Comparison of ENCODE assay signal across 21 mouse cellular contexts in the genomic region with DNA sequence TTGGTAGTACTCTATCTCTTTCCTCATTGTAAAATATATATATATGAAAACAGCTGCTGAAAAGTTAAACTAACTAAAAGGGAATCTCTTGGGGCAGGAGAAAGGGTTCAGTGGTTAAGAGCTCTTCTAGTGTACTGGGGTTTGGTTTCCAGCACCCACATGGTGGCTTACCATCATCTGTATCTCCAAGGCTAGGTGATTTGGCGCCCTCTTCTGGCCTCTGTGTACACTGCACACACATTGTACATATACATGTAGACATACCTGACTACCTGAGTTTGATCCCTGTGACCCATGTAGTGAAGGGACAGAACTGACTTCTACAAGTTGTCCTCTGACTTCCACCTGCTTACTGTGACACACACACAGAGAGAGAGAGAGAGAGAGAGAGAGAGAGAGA. TPM values are rescaled to one million over a fixed set of nuclear protein-coding genes. Genes with fewer than 3 reads are reported as not detected.
DNase-seq lines count a peak whose midpoint lies in the region; ATAC-seq and TF ChIP-seq lines count a peak whose summit lies in the region.
"Had no signal": no experiment of that assay in that cellular context is flagged by ENCODE, and none has a peak within 500 bp of the region (broad histone marks: within the 10 kb centered on the region; RNA-seq: fewer than 3 reads in every experiment).

No protein-coding gene starts in this region.

- H3K4me3 ChIP-seq in liver, embryonic 14.5 days (ENCODE audit: insufficient read depth in 1 of 2, low read depth in 2 of 2, low read length in 2 of 2), result no peak overlapping the region
- H3K4me3 ChIP-seq in liver, embryonic 12.5 days, result no peak overlapping the region
- no peak overlapping the region for H3K4me3 ChIP-seq in hindbrain, embryonic 12.5 days
- H3K4me3 ChIP-seq: embryonic facial prominence, embryonic 15.5 days; forebrain, embryonic 15.5 days; heart, embryonic 10.5 days; limb, embryonic 13.5 days; midbrain, embryonic 10.5 days had no signal

- WGBS in liver, embryonic 14.5 days (ENCODE audit: insufficient replicate concordance), result 16% methylated on average over 1 of the region's 1 CpGs
- 24% methylated on average over 1 of the region's 1 CpGs for WGBS in liver, embryonic 12.5 days (ENCODE audit: insufficient replicate concordance)
- WGBS in hindbrain, embryonic 12.5 days, result 20% methylated on average over 1 of the region's 1 CpGs

- no peaks in the 10 kb centered on the region; the same call in 1 of the 2 replicates for H3K9me3 ChIP-seq in liver, embryonic 14.5 days (ENCODE audit: control insufficient read depth, low read length)
- no peaks in the 10 kb centered on the region for H3K9me3 ChIP-seq in liver, embryonic 12.5 days (replicated peaks)
- no peaks in the 10 kb centered on the region for H3K9me3 ChIP-seq in hindbrain, embryonic 12.5 days (replicated peaks)
- H3K9me3 ChIP-seq: embryonic facial prominence, embryonic 15.5 days; forebrain, embryonic 15.5 days; heart, embryonic 10.5 days; limb, embryonic 13.5 days had no signal

- no peak for ATAC-seq in CD4-positive, CD25-positive, alpha-beta regulatory T cell, adult 4 months
- ATAC-seq in liver, embryonic 14.5 days (ENCODE audit: insufficient read depth), result no peak
- no peak for ATAC-seq in liver, embryonic 12.5 days
- ATAC-seq in hindbrain, embryonic 12.5 days (ENCODE audit: low FRiP score), result no peak
- ATAC-seq: forebrain, embryonic 15.5 days; hindbrain, postnatal 0 days had no signal

- no peak for TF ChIP-seq EP300 in liver, embryonic 14.5 days (IDR thresholded peaks at IDR 0.05; ENCODE audit: low read depth)

- peaks cover 0 to 7% of the 10 kb centered on the region in 2 experiments; a peak in 2 of 4 replicates for H3K4me1 ChIP-seq in liver, embryonic 14.5 days (replicated peaks; ENCODE audit: control insufficient read depth in 2 of 2, insufficient read depth in 2 of 2, low read length in 1 of 2)
- H3K4me1 ChIP-seq in liver, embryonic 12.5 days, result peaks cover 10% of the 10 kb centered on the region
- peaks cover 3% of the 10 kb centered on the region; the same call in 1 of the 2 replicates for H3K4me1 ChIP-seq in hindbrain, embryonic 12.5 days

- no peak overlapping the region for H3K9ac ChIP-seq in liver, embryonic 14.5 days (replicated peaks)
- no peak overlapping the region for H3K9ac ChIP-seq in liver, embryonic 12.5 days
- no peak overlapping the region for H3K9ac ChIP-seq in hindbrain, embryonic 12.5 days
- H3K9ac ChIP-seq: embryonic facial prominence, embryonic 15.5 days; forebrain, embryonic 15.5 days; limb, embryonic 13.5 days had no signal

- no peaks in the 10 kb centered on the region for H3K36me3 ChIP-seq in liver, embryonic 14.5 days (replicated peaks; ENCODE audit: control insufficient read depth, insufficient read depth, low read depth)
- H3K36me3 ChIP-seq in liver, embryonic 12.5 days, result no peaks in the 10 kb centered on the region
- no peaks in the 10 kb centered on the region for H3K36me3 ChIP-seq in hindbrain, embryonic 12.5 days
- H3K36me3 ChIP-seq: embryonic facial prominence, embryonic 15.5 days; forebrain, embryonic 15.5 days; heart, embryonic 10.5 days; limb, embryonic 13.5 days; midbrain, embryonic 10.5 days had no signal

- peak; percentile 13 for DNase-seq in CD4-positive, CD25-positive, alpha-beta regulatory T cell, adult 2 months (ENCODE audit: low read depth, low spot score)
- DNase-seq in liver, embryonic 14.5 days (ENCODE audit: low read depth in 3 of 3, low spot score in 3 of 3), result no peak
- DNase-seq in 416B (ENCODE audit: low read depth) (peak; percentile 14), ZHBTc4 (ENCODE audit: low read depth, low spot score) (peak; percentile 54)
- DNase-seq in cerebellum, adult 8-10 months, result no peak
- DNase-seq: adrenal gland, postnatal 25 days; cerebellum, adult 9-11 months; kidney, adult 2 months; kidney, postnatal 25 days; lung, postnatal 4 days; thymus, postnatal 25 days had no signal

- TF ChIP-seq CTCF in liver, embryonic 14.5 days (IDR thresholded peaks at IDR 0.05; ENCODE audit: low read depth), result peak; percentile 35; the same call in 1 of the 2 replicates

- peaks cover 16% of the 10 kb centered on the region for H3K27me3 ChIP-seq in liver, embryonic 14.5 days (ENCODE audit: control insufficient read depth, insufficient read depth, low read length)
- H3K27me3 ChIP-seq in liver, embryonic 12.5 days (replicated peaks), result peaks cover 27% of the 10 kb centered on the region
- peaks cover 26% of the 10 kb centered on the region for H3K27me3 ChIP-seq in hindbrain, embryonic 12.5 days

- H3K27ac ChIP-seq in liver, embryonic 14.5 days, result no peak overlapping the region
- no peak overlapping the region for H3K27ac ChIP-seq in liver, embryonic 12.5 days
- H3K27ac ChIP-seq in hindbrain, embryonic 12.5 days, result no peak overlapping the region
- H3K27ac ChIP-seq: embryonic facial prominence, embryonic 15.5 days; forebrain, embryonic 15.5 days; heart, embryonic 10.5 days; hindbrain, postnatal 0 days; limb, embryonic 13.5 days; midbrain, embryonic 10.5 days; stomach, postnatal 0 days had no signal

- H3K4me2 ChIP-seq in liver, embryonic 14.5 days (ENCODE audit: low read depth), result no peak overlapping the region
- no peak overlapping the region for H3K4me2 ChIP-seq in liver, embryonic 12.5 days
- H3K4me2 ChIP-seq in hindbrain, embryonic 12.5 days (replicated peaks), result no peak overlapping the region
- H3K4me2 ChIP-seq: embryonic facial prominence, embryonic 15.5 days; forebrain, embryonic 15.5 days; limb, embryonic 13.5 days had no signal

RNA-seq across cellular contexts. Expression of gene Flt3, which starts 5.2 kb away (rescaled TPM):
- polyA plus RNA-seq in CD4-positive, CD25-positive, alpha-beta regulatory T cell, adult 4 months (2017; shearing (Covaris generic)), result under 1 TPM in 1 of 2 experiments, not detected in 1; 0.37 TPM
- 0.65 and 0.88 TPM in 2 replicates for polyA plus RNA-seq in liver, embryonic 14.5 days (2012; rRNA removed)
- 1.2 and 1.3 TPM in 2 replicates for polyA plus RNA-seq in liver, embryonic 14.5 days (2014; fragmentation: Nextera tagmentation; extraction: Ambion mirVana)
- polyA plus RNA-seq in liver, embryonic 12.5 days (2016; fragmentation: Nextera tagmentation; extraction: Ambion mirVana), result 2.7 and 2.9 TPM in 2 replicates
- 0.13 and 0.14 TPM in 2 replicates for polyA plus RNA-seq in hindbrain, embryonic 12.5 days (2016; fragmentation: Nextera tagmentation; extraction: Ambion mirVana)
- polyA plus RNA-seq: heart, embryonic 10.5 days had no signal

RNA-seq across cellular contexts. Expression of gene Pan3, which starts 34.9 kb away (rescaled TPM):
- polyA plus RNA-seq in CD4-positive, CD25-positive, alpha-beta regulatory T cell, adult 4 months (2017; shearing (Covaris generic)), result 100 to 1,000 TPM; 180 to 227 TPM
- 11.5 and 17.2 TPM in 2 replicates for polyA plus RNA-seq in liver, embryonic 14.5 days (2012; rRNA removed)
- polyA plus RNA-seq in liver, embryonic 14.5 days (2014; fragmentation: Nextera tagmentation; extraction: Ambion mirVana), result 31.3 and 33.3 TPM in 2 replicates
- polyA plus RNA-seq in liver, embryonic 12.5 days (2016; fragmentation: Nextera tagmentation; extraction: Ambion mirVana), result 43.9 and 45.9 TPM in 2 replicates
- polyA plus RNA-seq in hindbrain, embryonic 12.5 days (2016; fragmentation: Nextera tagmentation; extraction: Ambion mirVana), result 56.4 and 60.9 TPM in 2 replicates

Comparison
In these comparisons a context has a peak if more than half of its experiments do, and no peak if none do; other contexts are left out.
1. DNase-seq: peak in CD4-positive, CD25-positive, alpha-beta regulatory T cell, adult 2 months (single experiment), 416B (single experiment) and ZHBTc4 (single experiment); none in liver, embryonic 14.5 days (0 of 3) and cerebellum, adult 8-10 months (single experiment).